Mouse (Mus musculus) hindbrain, embryonic 13.5 days (tissue): ENCODE data around the gene Myh3. TPM values are rescaled to one million over a fixed set of nuclear protein-coding genes. Genes with fewer than 3 reads are reported as not detected.

Source experiments
- ATAC-seq: fragments of 200-750 bp; cut with Nextera tagmentation; 2 replicates; pipeline ENCODE4 v1.8.0; 2017; ENCODE audit warnings: moderate TSS enrichment; ENCODE audit not compliant: low FRiP score
- H3K27ac ChIP-seq: fragments of 300-500 bp; sonication (generic); 2 replicates; pipeline ENCODE4 v1.5.1; 2015; ENCODE audit warnings: inconsistent platforms, mild to moderate bottlenecking, moderate library complexity
- H3K27me3 ChIP-seq: fragments of 300-500 bp; sonication (generic); 2 replicates; pipeline ENCODE4 v1.6.1; 2015; ENCODE audit warnings: mild to moderate bottlenecking, inconsistent platforms
- H3K36me3 ChIP-seq: fragments of 300-500 bp; sonication (generic); 2 replicates; pipeline ENCODE4 v1.6.1; 2015; ENCODE audit warnings: mild to moderate bottlenecking, inconsistent platforms
- H3K4me1 ChIP-seq: fragments of 300-500 bp; sonication (generic); replicated peaks from 2 replicates; pipeline ENCODE4 v1.6.1; 2015; ENCODE audit warnings: inconsistent platforms
- H3K4me2 ChIP-seq: fragments of 300-500 bp; sonication (generic); 2 replicates; pipeline ENCODE4 v1.6.1; 2015; ENCODE audit warnings: inconsistent platforms, mild to moderate bottlenecking, moderate library complexity
- H3K4me3 ChIP-seq: fragments of 300-500 bp; sonication (generic); 2 replicates; pipeline ENCODE4 v1.5.1; 2015; ENCODE audit warnings: mild to moderate bottlenecking, inconsistent platforms
- H3K9ac ChIP-seq: fragments of 300-500 bp; sonication (generic); 2 replicates; pipeline ENCODE4 v1.6.1; 2015; ENCODE audit warnings: mild to moderate bottlenecking, inconsistent platforms
- H3K9me3 ChIP-seq: fragments of 300-500 bp; sonication (generic); 2 replicates; pipeline ENCODE4 v1.6.1; 2016; ENCODE audit warnings: inconsistent platforms
- WGBS: fragments of 180-500 bp; shearing (Covaris S2); methylation state at CpG from one replicate; pipeline ENCODE4 v1.1.7; 2015; 5-methylcytosine and 5-hydroxymethylcytosine counted together
- polyA plus RNA-seq: library from polyadenylated mRNA; unstranded; fragments of >200 nt; fragmentation: Nextera tagmentation; extraction: Ambion mirVana; gene quantifications from 2 replicates; pipeline ENCODE4 v1.2.1, GENCODE M21; 2015

Gene Myh3
- polyA plus RNA-seq, 1 experiment from 2014 or later = 1.8 TPM

DNA sequence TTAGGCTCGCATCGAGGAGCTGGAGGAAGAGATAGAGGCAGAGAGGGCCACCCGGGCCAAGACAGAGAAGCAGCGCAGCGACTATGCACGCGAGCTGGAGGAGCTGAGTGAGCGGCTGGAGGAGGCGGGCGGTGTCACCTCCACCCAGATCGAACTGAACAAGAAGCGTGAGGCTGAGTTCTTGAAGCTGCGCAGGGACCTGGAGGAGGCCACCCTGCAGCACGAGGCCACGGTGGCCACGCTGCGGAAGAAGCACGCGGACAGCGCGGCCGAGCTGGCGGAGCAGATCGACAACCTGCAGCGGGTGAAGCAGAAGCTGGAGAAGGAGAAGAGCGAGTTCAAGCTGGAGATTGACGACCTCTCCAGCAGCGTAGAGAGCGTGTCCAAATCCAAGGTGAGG is 16.4 kb downstream of the Myh3 start:
- H3K9me3 ChIP-seq = no peaks in the 10 kb centered on the region
- 77% methylated on average over 29 of the region's 29 CpGs for whole genome bisulfite sequencing
- peaks cover 8% of the 10 kb centered on the region; the same call in 1 of the 2 replicates for H3K27me3 ChIP-seq
- no peaks in the 10 kb centered on the region for H3K4me1 ChIP-seq
- no peak overlapping the region for H3K27ac ChIP-seq
- H3K9ac ChIP-seq = no peak overlapping the region
- H3K4me3 ChIP-seq = no peak overlapping the region
- ATAC-seq = no peak
- H3K4me2 ChIP-seq = no peak overlapping the region
- H3K36me3 ChIP-seq = no peaks in the 10 kb centered on the region

DNA sequence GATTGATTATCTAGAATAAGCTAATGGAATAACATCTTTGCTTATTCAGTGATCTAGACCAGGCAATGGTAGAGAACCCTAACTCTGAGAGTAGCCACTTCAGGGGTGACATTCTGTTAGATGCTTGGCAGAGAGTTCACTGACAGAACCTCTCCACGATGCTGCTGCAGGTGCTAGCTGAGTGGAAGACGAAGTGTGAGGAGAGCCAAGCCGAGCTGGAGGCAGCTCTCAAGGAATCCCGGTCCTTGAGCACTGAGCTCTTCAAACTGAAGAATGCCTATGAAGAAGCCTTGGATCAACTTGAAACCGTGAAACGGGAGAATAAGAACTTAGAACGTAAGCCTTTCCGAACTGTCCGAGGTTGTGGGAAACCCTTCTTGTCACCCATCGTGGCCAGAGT is 19.6 kb downstream of the Myh3 start:
- WGBS = 96% methylated on average over 10 of the region's 10 CpGs
- Histone ChIP-seq H3K4me2 (no peak overlapping the region), H3K9ac (no peak overlapping the region), H3K4me3 (no peak overlapping the region), H3K4me1 (no peaks in the 10 kb centered on the region), H3K27me3 (peaks cover 4% of the 10 kb centered on the region; the same call in 1 of the 2 replicates), H3K27ac (no peak overlapping the region), H3K36me3 (no peaks in the 10 kb centered on the region), H3K9me3 (no peaks in the 10 kb centered on the region)
- ATAC-seq = no peak

GRCm38 (mm10) chr11:67098427-67098826 is 20.3 kb downstream of the Myh3 start:
- H3K4me2 ChIP-seq = no peak overlapping the region
- WGBS = 89% methylated on average over 11 of the region's 11 CpGs
- H3K36me3 ChIP-seq = no peaks in the 10 kb centered on the region
- no peak overlapping the region for H3K4me3 ChIP-seq
- no peaks in the 10 kb centered on the region for H3K4me1 ChIP-seq
- H3K27ac ChIP-seq = no peak overlapping the region
- H3K9me3 ChIP-seq = no peaks in the 10 kb centered on the region
- peaks cover 4% of the 10 kb centered on the region; the same call in 1 of the 2 replicates for H3K27me3 ChIP-seq
- no peak overlapping the region for H3K9ac ChIP-seq
- ATAC-seq = no peak

- ATAC-seq = no peak
- Histone ChIP-seq H3K27me3 (peaks cover 3% of the 10 kb centered on the region; the same call in 1 of the 2 replicates), H3K36me3 (no peaks in the 10 kb centered on the region), H3K4me2 (no peak overlapping the region), H3K9me3 (no peaks in the 10 kb centered on the region), H3K4me1 (no peaks in the 10 kb centered on the region), H3K27ac (no peak overlapping the region), H3K9ac (no peak overlapping the region), H3K4me3 (no peak overlapping the region)
- WGBS = 96% methylated on average over 16 of the region's 16 CpGs
These were observed 21.1 kb downstream of the Myh3 start for GRCm38 (mm10) chr11:67099241-67099640.

- Histone ChIP-seq H3K9ac (no peak overlapping the region), H3K27me3 (no peaks in the 10 kb centered on the region; the same call in 1 of the 2 replicates), H3K4me1 (no peaks in the 10 kb centered on the region), H3K27ac (no peak overlapping the region), H3K4me3 (no peak overlapping the region), H3K4me2 (no peak overlapping the region), H3K9me3 (no peaks in the 10 kb centered on the region), H3K36me3 (no peaks in the 10 kb centered on the region)
- 39% methylated on average over 6 of the region's 6 CpGs for WGBS
- ATAC-seq = no peak
These were observed 22.1 kb downstream of the Myh3 start for GRCm38 (mm10) chr11:67100169-67100568.

DNA sequence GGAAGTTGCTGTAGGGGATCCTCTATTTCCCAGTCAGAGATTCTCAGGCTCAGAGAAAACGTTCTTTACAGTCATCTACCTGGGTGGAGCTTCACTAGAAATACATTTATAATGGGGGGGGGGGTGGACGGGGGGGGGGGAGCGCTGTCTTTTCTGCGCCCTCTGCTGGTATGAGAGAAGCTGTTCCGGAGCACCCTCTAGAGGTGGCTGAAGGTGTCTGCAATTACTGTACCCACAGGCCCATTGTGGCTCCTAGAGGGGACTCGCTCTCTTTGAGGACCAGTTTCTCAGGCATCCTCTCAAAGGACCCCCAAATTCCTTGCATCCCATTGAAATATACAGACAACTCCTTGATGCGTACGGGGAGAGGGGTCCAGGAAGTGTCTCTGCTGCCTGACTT is 23.6 kb downstream of the Myh3 start:
- Histone ChIP-seq H3K4me3 (no peak overlapping the region), H3K9ac (no peak overlapping the region), H3K27ac (no peak overlapping the region), H3K4me1 (peaks cover 5% of the 10 kb centered on the region; the same call in 1 of the 2 replicates), H3K9me3 (no peaks in the 10 kb centered on the region), H3K27me3 (no peaks in the 10 kb centered on the region; the same call in 1 of the 2 replicates), H3K4me2 (no peak overlapping the region), H3K36me3 (no peaks in the 10 kb centered on the region)
- no peak for ATAC-seq
- WGBS = 20% methylated on average over 8 of the region's 8 CpGs

- H3K27me3 ChIP-seq = no peaks in the 10 kb centered on the region
- WGBS = 86% methylated on average over 9 of the region's 9 CpGs
These were observed 25.2 kb downstream of the Myh3 start for GRCm38 (mm10) chr11:67103256-67103655.

GRCm38 (mm10) chr11:67104242-67104641 is 26.1 kb downstream of the Myh3 start:
- Histone ChIP-seq H3K27me3 (no peaks in the 10 kb centered on the region), H3K4me1 (peaks cover 5% of the 10 kb centered on the region; the same call in 1 of the 2 replicates), H3K36me3 (no peaks in the 10 kb centered on the region), H3K4me3 (no peak overlapping the region), H3K9ac (no peak overlapping the region), H3K4me2 (no peak overlapping the region), H3K27ac (no peak overlapping the region), H3K9me3 (no peaks in the 10 kb centered on the region)
- ATAC-seq = no peak
- 80% methylated on average over 1 of the region's 1 CpGs for WGBS

More at GRCm38 (mm10) chr11:67103256-67103655, 25.2 kb downstream of the Myh3 start:
- Histone ChIP-seq H3K4me2 (no peak overlapping the region), H3K9ac (no peak overlapping the region), H3K4me1 (peaks cover 5% of the 10 kb centered on the region; the same call in 1 of the 2 replicates), H3K9me3 (no peaks in the 10 kb centered on the region), H3K36me3 (no peaks in the 10 kb centered on the region), H3K27ac (no peak overlapping the region), H3K4me3 (no peak overlapping the region)
- ATAC-seq = no peak

DNA sequence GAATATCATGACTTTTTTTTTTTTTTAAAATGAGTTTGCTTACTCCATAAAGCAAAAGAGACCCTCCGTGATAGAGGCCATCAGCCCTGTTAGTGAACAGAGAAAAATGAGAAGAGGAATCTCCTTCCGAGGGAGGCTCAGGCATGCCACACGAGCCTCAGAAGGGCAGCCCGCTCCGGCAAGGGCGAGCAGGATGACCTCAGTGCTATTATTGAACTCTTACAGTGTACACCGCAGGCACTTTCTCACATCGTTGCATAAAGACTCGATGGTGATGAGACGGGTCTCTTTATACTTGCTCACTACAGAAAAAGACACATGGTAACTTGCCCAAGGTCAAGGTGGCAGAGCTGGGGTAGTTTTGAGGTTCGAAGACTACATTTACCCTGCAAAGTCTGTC is 26.6 kb downstream of the Myh3 start:
- Histone ChIP-seq H3K4me2 (no peak overlapping the region), H3K27me3 (no peaks in the 10 kb centered on the region), H3K9ac (no peak overlapping the region), H3K27ac (no peak overlapping the region), H3K36me3 (no peaks in the 10 kb centered on the region), H3K4me1 (peaks cover 5% of the 10 kb centered on the region; the same call in 1 of the 2 replicates), H3K4me3 (no peak overlapping the region), H3K9me3 (no peaks in the 10 kb centered on the region)
- ATAC-seq = no peak
- WGBS = 66% methylated on average over 11 of the region's 11 CpGs

GRCm38 (mm10) chr11:67105689-67106088 is 27.6 kb downstream of the Myh3 start:
- Histone ChIP-seq H3K4me1 (peaks cover 5% of the 10 kb centered on the region; the same call in 1 of the 2 replicates), H3K36me3 (no peaks in the 10 kb centered on the region), H3K4me2 (no peak overlapping the region), H3K27me3 (no peaks in the 10 kb centered on the region), H3K27ac (no peak overlapping the region), H3K9ac (no peak overlapping the region), H3K9me3 (no peaks in the 10 kb centered on the region), H3K4me3 (no peak overlapping the region)
- 35% methylated on average over 4 of the region's 4 CpGs for WGBS
- no peak for ATAC-seq

DNA sequence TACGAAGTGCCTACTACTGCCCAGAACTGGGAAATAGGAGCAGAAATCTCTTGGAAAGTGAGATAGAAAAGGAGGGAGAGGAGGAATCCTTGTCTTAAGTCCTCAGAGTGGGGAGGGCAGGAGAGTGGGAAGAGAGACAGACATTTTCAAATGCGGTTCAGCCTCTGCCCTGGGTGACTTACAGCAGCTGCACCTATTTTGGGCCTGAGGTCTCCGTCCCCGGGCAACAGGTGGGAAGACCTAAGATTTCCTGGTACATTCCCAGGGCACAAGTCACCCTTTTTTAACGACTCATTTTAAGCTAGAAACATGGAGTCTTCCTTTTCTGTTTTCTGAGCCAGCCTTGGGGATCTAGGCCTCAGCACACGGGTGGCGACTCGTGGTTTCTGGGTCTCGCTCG is 28.9 kb downstream of the Myh3 start:
- Histone ChIP-seq H3K27ac (no peak overlapping the region), H3K4me2 (no peak overlapping the region), H3K27me3 (0 out of 2 replicates have a peak, but pooled peaks cover 6% of the 10 kb centered on the region), H3K9me3 (no peaks in the 10 kb centered on the region), H3K4me3 (no peak overlapping the region), H3K4me1 (peaks cover 5% of the 10 kb centered on the region; the same call in 1 of the 2 replicates), H3K9ac (no peak overlapping the region), H3K36me3 (no peaks in the 10 kb centered on the region)
- no peak for ATAC-seq
- WGBS = 84% methylated on average over 10 of the region's 10 CpGs

GRCm38 (mm10) chr11:67110168-67110948 is 32.3 kb downstream of the Myh3 start:
- Histone ChIP-seq H3K36me3 (no peaks in the 10 kb centered on the region), H3K4me1 (peaks cover 5% of the 10 kb centered on the region; the same call in 1 of the 2 replicates), H3K27me3 (0 out of 2 replicates have a peak, but pooled peaks cover 6% of the 10 kb centered on the region), H3K4me2 (no peak overlapping the region), H3K4me3 (no peak overlapping the region), H3K27ac (no peak overlapping the region), H3K9ac (no peak overlapping the region), H3K9me3 (no peaks in the 10 kb centered on the region)
- peak; percentile 68; the same call in 1 of the 2 replicates for ATAC-seq
- WGBS = 33% methylated on average over 5 of the region's 5 CpGs
